Mouse (Mus musculus) left cerebral cortex, postnatal 36 days (tissue): ENCODE results near the gene Chaf1b. TPM values are rescaled to one million over a fixed set of nuclear protein-coding genes. Genes with fewer than 3 reads are reported as not detected.
A peak's percentile ranks its signal among the peaks of the same experiment; 100 is the strongest.

Source experiments
- DNase-seq, 2 experiments: peaks; one replicate each; pipeline ENCODE4 v3.0.0; 2021 to 2022; ENCODE audit warnings: low spot score in 2 of 2, mixed read lengths in 1 of 2
- intact Hi-C: fragments of 180-260 bp; cut with DNase I; formaldehyde crosslinking; loops from one replicate; pipeline ENCODE4 v1.15.1; 2025
- total RNA-seq, 2 experiments: library from RNA; stranded (reverse); gene quantifications; 2 replicates each; pipeline ENCODE4 v1.2.3; 2021

The Chaf1b gene
- total RNA-seq, 2 experiments from 2014 or later: 0.84 to 1.6 TPM

DNA sequence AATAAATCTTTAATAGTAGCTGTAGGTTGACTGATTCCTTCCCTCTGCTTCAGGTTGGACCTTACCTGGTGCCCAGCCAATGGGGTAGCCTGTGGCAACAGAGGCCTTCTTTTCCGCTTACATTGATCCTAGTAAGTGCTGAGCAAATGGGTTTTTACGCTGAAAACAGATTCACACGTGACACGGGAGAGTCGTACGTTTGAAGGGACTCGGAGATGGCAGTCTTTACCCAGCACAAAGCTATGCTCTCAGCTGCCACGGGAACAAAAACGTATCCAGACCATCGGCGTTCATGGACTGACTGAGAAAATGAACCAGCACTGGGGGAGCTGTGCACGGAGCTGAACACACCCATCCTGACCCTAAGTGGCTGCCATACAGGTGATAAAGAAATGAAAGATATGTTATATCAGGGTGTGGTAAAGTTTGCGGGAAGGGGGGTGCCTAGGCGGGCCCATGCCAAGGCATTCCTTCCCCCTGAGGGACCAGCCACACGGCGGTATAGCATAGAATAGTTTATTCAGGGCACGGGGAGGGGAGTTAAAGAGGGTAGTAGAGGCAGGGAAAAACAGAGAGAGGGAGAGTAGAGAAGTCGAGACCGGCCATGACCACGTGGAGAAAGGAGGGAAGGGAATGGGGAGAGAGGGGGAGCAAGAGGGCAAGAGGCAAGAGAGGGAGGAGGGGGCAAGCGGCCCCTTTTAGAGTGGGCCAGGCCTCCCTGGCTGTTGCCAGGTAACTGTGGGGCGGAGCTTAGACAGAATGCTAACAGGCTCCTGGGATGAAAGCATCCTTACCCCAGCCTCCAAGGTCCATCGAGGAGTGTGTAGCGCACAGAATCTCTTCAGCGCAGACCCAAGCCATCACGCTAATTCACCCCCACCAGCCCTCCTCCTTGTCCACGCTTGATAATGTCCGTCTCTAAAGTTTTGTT, 27.3 kb downstream of the Chaf1b start:
- DNase-seq: no peak
- intact Hi-C loops: no loop called here

- intact Hi-C loops: no loop called here
- no peak for DNase-seq
Measured at GRCm38 (mm10) chr16:93912158-93912557, 28.5 kb downstream of the Chaf1b start.

DNA sequence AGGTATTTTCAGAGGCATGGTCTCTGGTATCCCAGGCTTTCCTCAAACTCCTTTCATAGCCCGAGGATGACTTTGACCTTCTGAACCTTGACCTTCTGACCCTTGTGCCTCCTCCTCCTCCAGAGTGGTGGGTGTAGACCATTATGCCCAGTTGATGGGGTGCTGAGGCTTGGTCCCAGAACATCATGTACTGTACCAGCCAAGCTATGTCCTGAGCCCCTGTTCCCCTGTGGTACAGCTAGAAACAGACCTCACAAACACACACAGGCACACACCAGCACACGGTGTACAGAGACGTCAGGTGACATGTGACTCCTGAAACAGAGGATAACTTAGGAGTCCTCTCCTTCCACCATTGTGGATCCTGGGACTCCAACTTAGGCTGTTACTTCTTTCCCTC, 29.1 kb downstream of the Chaf1b start:
- intact Hi-C loops: no loop called here
- no peak for DNase-seq

DNA sequence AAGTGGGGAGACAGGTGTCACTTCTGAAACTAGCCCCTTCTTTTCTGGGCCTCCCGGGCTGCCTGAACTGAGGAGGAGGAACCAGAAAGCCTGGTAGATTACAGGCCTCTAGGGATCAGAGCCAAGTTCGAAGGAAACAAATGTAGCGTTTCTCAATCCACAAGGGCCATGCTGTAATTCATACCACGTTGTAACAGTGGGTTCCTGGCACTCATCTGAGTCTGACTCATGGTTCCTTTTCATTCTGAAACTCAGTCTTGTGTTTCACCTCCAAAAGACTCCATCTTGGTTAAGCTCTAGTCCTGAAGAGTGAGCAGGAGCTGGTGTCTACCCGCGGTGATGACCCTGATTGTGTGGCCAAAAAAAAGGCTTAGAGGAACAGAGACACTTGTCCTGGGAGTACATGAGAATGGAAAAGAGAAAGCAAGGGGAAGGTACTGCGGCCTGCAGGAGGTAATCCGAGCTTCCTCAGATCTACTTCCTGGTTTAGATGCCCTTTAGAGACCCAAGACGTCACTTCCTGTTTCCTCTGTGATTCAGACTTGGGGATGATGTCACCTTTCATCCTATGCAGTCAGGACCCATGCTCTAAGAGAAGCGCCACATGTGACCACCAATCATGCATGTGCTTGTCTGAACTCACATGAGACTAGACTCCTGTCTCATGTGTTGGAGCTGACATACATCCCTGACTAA, 30.3 kb downstream of the Chaf1b start:
- intact Hi-C loops: no loop called here
- no peak for DNase-seq

DNA sequence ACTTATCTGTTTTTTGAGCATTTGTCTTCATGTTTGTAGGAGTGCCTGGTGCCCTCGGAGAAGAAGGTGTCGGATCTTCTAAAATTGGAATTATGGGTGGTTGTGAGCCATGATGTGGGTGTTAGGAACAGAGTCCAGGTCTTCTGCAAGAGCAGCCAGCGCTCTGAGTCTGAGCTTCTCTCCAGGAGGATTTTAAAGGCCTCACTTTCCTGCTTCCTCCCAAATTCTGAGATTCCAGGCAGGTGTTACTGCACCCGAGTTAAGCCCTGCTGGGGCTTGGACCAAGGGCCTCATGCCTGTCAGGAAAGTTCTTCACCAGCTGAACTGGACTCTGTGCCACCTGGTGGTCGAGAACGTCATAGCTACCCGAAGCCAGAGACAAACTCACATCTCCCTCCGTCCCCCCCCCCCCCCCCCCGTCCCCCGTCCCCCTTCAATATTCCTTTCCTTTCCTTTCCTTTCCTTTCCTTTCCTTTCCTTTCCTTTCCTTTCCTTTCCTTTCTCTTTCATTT, 31.7 kb downstream of the Chaf1b start:
- intact Hi-C loops: no loop called here
- DNase-seq: no peak

- intact Hi-C loops: no loop called here
- DNase-seq: peak; percentile 74 to 77
Measured at GRCm38 (mm10) chr16:93917712-93918678, 34.3 kb downstream of the Chaf1b start.

GRCm38 (mm10) chr16:93918679-93919060, 35.0 kb downstream of the Chaf1b start:
- no peak for DNase-seq
- intact Hi-C loops: no loop called here

DNA sequence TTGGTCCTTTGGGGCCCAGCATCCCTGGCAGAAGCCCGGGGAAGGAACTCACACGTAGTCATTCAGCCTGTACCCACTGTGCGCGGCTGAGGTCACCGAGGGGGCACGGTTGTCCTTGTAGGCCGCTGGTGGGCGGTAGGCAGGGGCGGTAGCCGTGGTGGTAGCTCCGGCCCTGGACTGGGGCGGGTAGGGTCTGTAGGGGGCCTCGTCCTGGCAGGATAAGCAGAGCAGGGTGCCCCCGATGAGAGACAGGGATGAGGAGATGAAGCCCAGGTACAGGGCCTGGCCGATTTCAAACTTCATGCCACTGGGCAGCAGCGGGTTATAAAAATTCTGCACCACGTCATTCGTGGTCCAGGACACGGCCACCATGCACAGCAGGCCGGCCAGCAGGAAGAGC, 35.5 kb downstream of the Chaf1b start:
- intact Hi-C loops: no loop called here
- no peak for DNase-seq

- no peak for DNase-seq
- intact Hi-C loops: no loop called here
Measured at GRCm38 (mm10) chr16:93920673-93921072, 37.0 kb downstream of the Chaf1b start.

DNA sequence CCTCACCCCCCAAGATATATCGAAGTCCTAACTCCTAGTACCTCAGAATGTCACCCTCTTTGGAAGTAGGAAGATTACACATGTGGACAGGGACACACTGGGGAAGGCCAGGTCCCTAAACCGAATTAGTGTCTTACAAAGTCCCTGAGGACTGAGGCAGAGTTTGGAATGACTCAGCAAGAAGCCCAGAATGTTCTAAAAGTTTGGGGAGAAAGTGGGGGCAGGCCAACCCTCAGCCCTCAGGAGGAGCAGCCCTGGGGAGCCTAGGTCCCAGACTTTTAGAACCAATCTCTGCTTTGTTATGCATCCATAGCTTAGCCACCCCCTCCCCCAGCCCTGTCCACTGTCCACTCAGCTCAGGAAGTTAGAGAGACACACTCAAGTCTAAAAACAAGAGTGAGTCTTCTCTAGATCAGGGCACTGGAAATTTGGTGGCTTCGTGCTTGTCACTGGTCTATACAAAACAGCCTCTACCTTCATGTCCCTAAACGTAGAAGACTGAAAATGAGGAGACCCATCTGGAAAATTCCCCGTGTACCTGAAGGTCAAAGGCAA, 39.2 kb downstream of the Chaf1b start:
- intact Hi-C loops: no loop called here
- DNase-seq: no peak

DNA sequence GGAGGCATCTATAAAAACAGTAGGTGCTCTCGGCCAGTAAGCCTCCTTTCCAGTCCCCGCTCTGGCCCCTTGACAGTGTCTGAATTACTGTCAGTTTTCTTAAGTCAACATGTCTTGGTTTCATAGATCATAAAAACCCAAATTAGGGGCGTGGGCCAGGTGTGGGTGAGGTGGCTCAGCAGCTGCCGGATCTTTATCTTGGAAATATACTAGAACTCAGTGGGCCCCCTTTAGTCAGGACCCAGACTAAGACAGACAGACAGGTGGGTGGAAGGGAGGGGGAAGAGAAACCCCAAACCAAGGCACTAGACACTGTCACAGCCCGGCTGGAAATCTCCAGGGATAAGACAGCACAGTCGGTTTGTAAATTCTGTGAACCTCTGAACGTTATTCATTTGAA, 40.1 kb downstream of the Chaf1b start:
- no peak for DNase-seq
- intact Hi-C loops: no loop called here

- intact Hi-C loops: no loop called here
- no peak for DNase-seq
Measured at GRCm38 (mm10) chr16:93925684-93926247, 42.1 kb downstream of the Chaf1b start.

DNA sequence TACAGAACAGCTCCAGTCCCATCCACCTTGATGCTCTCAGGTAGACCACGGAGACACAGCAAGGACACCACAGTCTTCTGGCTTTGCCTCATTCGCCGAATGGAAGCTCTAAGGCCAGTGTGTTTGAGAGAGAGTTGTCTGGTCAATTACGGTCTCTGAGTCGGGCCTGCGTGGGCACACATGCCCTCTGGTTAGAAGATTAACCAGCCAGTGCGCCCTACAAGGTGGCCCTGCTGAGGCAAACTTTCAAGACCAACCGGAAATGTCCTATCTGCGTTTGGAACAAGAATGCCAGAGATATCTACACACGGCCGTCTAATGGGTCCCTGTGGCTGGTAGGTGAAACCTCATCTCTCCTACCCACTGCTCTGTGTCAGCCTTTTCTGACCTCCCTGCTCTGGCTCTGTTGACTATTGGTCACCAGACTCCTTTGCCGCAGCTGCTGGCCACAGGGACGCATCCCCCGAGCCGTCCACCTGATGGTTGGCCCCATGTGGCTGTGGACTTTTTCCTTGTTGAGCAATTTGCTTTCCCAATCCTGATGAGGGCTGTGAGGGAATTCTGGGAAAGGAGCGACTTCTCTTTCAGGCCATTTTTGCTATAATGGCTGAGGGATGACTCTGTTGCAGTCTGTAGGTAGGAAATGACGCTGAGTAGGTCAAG, 45.8 kb downstream of the Chaf1b start:
- no peak for DNase-seq
- intact Hi-C loops: no loop called here

GRCm38 (mm10) chr16:93932185-93933168, 48.8 kb downstream of the Chaf1b start:
- intact Hi-C loops: no loop called here
- no peak for DNase-seq

DNA sequence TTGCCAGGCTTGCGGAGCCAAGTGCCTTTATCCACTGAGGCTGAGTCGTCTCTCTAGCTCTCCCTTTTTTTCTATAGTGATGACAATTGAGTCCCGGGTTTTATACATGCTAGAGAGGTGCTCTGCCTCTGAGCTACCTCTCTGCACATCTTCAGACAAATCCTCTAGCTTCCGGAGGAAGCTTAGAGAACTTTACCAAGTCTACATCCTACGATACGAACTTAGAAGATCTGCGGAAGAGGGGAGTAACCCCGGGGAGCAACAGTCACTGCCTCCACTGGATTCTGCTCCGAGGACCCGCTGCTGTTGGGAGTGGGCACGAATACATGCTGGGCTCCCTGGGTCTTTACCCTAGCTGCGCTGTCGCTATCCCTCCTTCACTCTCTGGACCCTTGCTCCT, 50.9 kb downstream of the Chaf1b start:
- no peak for DNase-seq
- intact Hi-C loops: no loop called here

DNA sequence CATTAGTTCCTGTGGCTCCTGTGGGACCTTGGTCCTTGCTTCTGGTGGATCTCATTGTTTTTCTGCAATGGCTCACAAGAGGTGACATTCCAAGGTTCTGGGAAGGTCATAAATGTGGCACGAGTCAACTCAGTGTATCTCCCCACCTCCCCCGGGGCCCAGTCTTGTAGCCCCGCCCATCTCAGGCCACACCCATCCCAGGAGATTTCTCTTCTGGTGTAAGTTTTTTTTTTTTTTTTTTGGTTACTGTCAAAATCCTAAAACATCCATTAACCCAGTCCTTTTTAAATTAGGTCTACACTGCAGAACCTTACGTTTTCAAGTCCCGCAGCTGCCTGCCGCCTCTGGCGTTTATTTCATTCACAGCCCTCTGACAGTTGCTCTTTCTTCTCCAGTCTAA, 51.3 kb downstream of the Chaf1b start:
- intact Hi-C loops: no loop called here

GRCm38 (mm10) chr16:93938400-93938846, 54.7 kb downstream of the Chaf1b start:
- DNase-seq: peak; percentile 42 to 65
- intact Hi-C loops: loop anchor here (2.0 kb wide), 1 partner anchor 320 kb away; no protein-coding TSS in a partner anchor

More for the DNA sequence above, 51.3 kb downstream of the Chaf1b start:
- no peak for DNase-seq
